Mouse (Mus musculus) bone marrow, adult 2 months (tissue): Measurements from ENCODE around the gene Thra.

ENCODE experiments used
- CTCF ChIP-seq: fragments of 200-500 bp; IDR thresholded peaks from 2 replicates; pipeline ENCODE4 v1.5.1; 2011; ENCODE audit warnings: low read length, control low read depth; ENCODE audit not compliant: control insufficient read depth, insufficient read depth
- POLR2A ChIP-seq: fragments of 200-500 bp; IDR thresholded peaks from 2 replicates; pipeline ENCODE4 v1.6.1; 2011; ENCODE audit warnings: low read depth, mild to moderate bottlenecking, control low read depth, low read length, borderline replicate concordance; ENCODE audit not compliant: control insufficient read depth

DNA sequence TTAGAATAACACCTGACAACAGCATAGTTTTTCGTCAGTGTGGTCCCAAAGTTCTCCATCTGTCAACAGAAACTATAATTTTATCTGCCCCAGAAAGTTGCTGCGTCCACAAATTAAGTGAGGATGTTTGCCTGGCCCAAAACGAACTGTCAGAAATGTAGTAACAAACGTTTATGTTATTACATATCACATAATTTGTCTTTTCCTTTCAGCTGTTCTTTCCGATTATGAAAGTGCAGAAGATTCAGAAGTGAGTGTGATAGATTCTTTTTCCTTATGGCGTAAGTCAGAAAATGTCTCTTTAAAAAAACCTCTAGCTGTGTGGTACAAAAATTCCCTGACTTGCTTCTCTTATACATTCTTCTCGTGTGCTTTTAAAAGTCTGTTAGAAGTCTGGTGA, 70.2 kb downstream of the Thra start:
- TF ChIP-seq POLR2A (no peak), CTCF (no peak)
